Mouse (Mus musculus): ENCODE results near the gene Dpy30.
"Not testable (repeated sequence)": the region's sequence is repeated elsewhere in the genome, so short reads cannot be mapped to it uniquely, and the experiment has no call there.

The Dpy30 gene

GRCm38 (mm10) chr17:74323844-74324243 lies at the start of gene Dpy30:
Gene Dpy30 (minus strand): TSS chr17:74323944.
- no peak for DNase-seq (ENCODE audit: low read depth, low spot score)

- DNase-seq (ENCODE audit: low read depth, low spot score), result no peak
Measured at GRCm38 (mm10) chr17:74363592-74363991, 39.8 kb upstream of the Dpy30 start.

- DNase-seq (ENCODE audit: low read depth, low spot score), result no peak
Measured at GRCm38 (mm10) chr17:74341151-74341550, 17.4 kb upstream of the Dpy30 start.

- DNase-seq (ENCODE audit: low read depth, low spot score), result peak; percentile 40
Measured at GRCm38 (mm10) chr17:74338937-74339804, 15.4 kb upstream of the Dpy30 start, which contains the start of gene Spast. Gene Spast (plus strand): TSS chr17:74338987.

GRCm38 (mm10) chr17:74338225-74338931 lies 14.6 kb upstream of the Dpy30 start:
- peak; percentile 93 for DNase-seq (ENCODE audit: low read depth, low spot score)

- no peak for DNase-seq (ENCODE audit: low read depth, low spot score)
Measured at GRCm38 (mm10) chr17:74331049-74331676, 7.4 kb upstream of the Dpy30 start.

- DNase-seq (ENCODE audit: low read depth, low spot score), result not testable (repeated sequence)
Measured at GRCm38 (mm10) chr17:74328146-74328545, 4.4 kb upstream of the Dpy30 start.

GRCm38 (mm10) chr17:74327195-74327594 lies 3.5 kb upstream of the Dpy30 start:
- DNase-seq (ENCODE audit: low read depth, low spot score), result not testable (repeated sequence)

GRCm38 (mm10) chr17:74322400-74323054 lies 1.2 kb downstream of the Dpy30 start:
- no peak for DNase-seq (ENCODE audit: low read depth, low spot score)

GRCm38 (mm10) chr17:74318721-74319120 lies 5.0 kb downstream of the Dpy30 start:
- no peak for DNase-seq (ENCODE audit: low read depth, low spot score)

GRCm38 (mm10) chr17:74316309-74316863 lies 7.4 kb downstream of the Dpy30 start:
- peak; percentile 76 for DNase-seq (ENCODE audit: low read depth, low spot score)

- DNase-seq (ENCODE audit: low read depth, low spot score), result no peak
Measured at GRCm38 (mm10) chr17:74315445-74316308, 8.1 kb downstream of the Dpy30 start.

GRCm38 (mm10) chr17:74306021-74306420 lies 17.7 kb downstream of the Dpy30 start:
- DNase-seq (ENCODE audit: low read depth, low spot score), result no peak

- DNase-seq (ENCODE audit: low read depth, low spot score), result no peak
Measured at GRCm38 (mm10) chr17:74305616-74306015, 18.1 kb downstream of the Dpy30 start.

GRCm38 (mm10) chr17:74304060-74304459 lies 19.7 kb downstream of the Dpy30 start:
- DNase-seq (ENCODE audit: low read depth, low spot score), result no peak

GRCm38 (mm10) chr17:74300089-74300488 lies 23.7 kb downstream of the Dpy30 start:
- no peak for DNase-seq (ENCODE audit: low read depth, low spot score)

GRCm38 (mm10) chr17:74296991-74297390 lies 26.8 kb downstream of the Dpy30 start:
- not testable (repeated sequence) for DNase-seq (ENCODE audit: low read depth, low spot score)

- DNase-seq (ENCODE audit: low read depth, low spot score), result no peak
Measured at GRCm38 (mm10) chr17:74296076-74296823, 27.5 kb downstream of the Dpy30 start.
